Mouse (Mus musculus): ENCODE results near the gene Braf.
"Not testable (repeated sequence)": the region's sequence is repeated elsewhere in the genome, so short reads cannot be mapped to it uniquely, and the experiment has no call there.

The Braf gene

DNA sequence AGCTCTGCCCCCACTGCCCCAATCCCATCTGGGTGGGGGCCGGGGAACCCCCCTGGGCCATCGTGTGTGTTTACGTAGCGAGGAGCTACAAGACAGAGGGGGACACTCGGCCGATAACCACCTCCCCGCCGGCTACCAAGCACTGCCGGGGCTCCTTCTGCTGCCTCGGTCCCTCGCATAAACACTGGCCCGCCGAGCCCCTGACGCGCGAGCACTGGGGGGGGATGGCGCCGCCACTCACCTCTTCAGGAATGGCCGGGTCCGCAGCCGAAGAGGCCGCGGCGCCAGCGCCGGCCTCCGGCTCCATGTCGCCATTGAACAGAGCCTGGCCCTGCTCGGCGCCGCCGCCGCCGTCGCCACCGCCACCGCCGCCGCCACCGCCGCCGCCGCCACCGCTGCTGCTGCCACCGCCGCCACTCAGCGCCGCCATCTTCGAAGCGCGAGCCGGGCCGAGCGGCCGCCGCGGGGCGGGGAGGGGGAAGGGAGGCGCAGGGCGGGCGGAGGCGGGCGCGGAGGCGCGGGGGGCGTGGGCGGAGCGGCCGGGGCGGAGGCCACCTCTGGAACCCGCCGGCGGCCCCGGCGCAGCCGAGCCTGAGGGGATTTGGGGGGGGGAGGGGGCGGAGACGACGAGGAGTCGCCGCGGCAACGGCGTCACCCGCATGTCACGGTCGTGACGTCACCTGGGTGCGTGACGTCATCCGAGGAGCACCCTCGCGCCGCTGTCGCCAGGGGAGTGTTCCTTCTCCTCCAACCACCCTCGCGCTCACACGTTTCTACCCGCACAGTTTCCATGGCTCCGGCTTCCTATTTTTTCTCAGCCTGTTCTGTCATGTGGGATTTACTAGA is at the start of gene Braf:
Gene Braf, minus strand, starts transcription at position 598 of the 846 bp plus-strand sequence.
- peak; percentile 69 to 76 for DNase-seq

DNA sequence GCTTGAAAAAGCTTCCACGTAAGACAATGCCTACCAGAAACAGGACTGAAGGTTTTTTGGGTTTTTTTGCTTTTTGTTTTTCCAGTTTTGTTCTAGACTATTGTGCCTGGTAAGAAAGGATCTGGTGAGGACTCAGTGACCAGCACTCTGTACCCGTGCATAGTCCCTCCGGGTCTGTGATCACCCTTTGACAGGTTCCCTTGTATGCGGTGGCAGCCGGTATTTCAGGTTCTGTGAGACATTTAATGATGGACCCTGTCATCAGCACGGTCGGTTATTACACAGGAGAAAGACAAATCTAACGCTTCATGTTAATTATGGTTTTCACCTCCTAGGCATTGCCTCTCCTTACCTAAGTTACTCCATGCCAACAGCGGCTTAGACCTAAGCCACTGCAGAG is 49.8 kb upstream of the Braf start:
- no peak for DNase-seq

GRCm38 (mm10) chr6:39757229-39757628 is 32.0 kb upstream of the Braf start:
- DNase-seq: no peak

DNA sequence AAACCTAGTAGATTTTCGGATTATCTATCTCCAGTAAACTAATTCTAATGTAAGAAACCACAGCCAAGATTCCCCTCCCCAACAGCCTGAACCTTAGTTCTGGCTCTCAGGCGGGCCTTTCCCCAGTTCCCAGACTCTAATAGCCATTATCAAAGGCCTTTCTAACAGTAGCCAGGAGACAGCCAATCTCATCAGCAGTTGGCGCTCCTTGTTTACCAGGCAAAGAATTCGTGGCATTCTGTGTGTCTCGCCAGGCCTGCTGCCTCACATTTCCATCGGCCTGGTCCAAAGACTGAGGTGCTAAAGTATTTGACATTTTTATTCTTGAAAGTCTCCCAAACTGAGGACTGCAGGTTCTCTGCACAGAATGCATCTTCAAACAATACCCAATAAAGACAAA is 24.6 kb upstream of the Braf start:
- no peak for DNase-seq

- no peak for DNase-seq
Measured at GRCm38 (mm10) chr6:39747094-39747493, 21.8 kb upstream of the Braf start.

- DNase-seq: no peak
Measured at GRCm38 (mm10) chr6:39745456-39745855, 20.2 kb upstream of the Braf start.

DNA sequence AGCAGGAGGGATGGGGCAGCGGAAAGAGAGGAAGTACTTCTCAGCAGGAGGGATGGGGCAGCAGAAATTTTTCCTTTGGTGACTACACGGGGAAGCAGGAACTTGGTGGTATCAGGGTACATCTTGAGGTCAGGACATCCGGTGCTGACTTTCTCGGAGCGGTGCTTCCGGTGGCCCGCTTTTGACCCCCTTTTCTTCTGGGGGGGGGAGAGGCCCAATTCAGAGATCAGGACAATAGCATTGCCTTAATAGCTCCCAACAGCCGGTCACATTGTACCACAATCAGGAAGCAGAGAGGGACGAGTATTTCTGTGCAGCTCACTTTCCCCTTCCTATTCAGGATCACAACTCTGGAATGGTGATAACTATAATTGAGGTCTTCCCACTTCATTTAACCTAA is 14.4 kb upstream of the Braf start:
- not testable (repeated sequence) for DNase-seq

GRCm38 (mm10) chr6:39728095-39728494 is 2.8 kb upstream of the Braf start:
- DNase-seq: no peak

DNA sequence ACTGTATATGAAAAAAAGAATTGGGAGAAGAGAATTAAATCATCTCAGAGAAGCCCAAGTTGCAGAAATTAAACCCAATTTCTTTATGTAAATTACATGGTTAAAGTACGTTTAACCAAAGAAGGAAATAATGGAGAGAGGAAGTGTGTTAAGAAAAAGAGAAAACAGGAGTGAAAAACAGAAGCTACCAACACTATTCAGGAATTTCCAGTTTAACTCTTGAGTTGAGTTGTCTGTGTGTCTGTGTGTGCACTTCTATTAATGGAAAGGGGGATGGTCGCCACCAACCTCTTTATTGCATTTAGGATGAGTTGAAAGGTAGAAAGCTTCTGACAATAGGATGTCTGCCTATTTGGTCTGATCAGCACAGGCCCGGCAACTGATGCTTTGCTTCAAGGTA is 886 bp upstream of the Braf start:
- DNase-seq: no peak

DNA sequence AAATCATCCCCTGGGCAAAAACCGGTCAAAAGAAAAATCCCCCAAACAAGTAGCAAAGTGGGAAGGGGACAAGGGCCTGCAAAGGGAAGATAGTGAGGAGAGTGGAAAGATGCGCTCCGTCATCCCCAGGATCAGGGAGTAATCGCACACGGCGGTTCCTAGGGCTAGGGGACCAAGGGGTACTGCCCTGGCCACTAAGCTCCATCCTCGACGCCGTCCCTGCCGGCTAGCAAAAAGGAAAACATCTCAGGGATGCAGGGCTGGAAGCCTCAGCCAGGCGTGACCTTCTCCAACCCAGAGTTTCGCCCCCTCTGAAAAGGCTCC is 759 bp downstream of the Braf start:
- no peak for DNase-seq

DNA sequence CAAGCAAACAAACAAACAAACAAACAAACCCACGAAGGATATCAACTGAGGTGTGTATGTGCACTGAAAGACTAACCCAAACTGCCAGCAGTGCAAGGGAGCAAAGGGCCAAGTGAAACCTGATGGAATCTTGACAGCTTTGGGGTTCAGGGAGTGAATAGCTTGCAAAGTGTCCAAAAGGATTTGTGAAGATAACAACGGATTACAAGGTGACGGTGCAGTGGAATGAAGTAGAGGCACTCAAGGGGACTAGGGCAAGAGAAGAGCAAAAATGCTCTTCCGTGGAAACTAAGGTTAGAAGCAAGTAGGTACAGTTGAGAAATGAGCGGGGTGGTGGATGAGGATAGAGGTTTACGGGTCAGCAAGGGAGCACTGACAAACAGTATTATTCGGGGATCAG is 1.2 kb downstream of the Braf start:
- DNase-seq: no peak

- no peak for DNase-seq
Measured at GRCm38 (mm10) chr6:39718567-39718966, 6.7 kb downstream of the Braf start.

GRCm38 (mm10) chr6:39717049-39717448 is 8.2 kb downstream of the Braf start:
- DNase-seq: no peak

DNA sequence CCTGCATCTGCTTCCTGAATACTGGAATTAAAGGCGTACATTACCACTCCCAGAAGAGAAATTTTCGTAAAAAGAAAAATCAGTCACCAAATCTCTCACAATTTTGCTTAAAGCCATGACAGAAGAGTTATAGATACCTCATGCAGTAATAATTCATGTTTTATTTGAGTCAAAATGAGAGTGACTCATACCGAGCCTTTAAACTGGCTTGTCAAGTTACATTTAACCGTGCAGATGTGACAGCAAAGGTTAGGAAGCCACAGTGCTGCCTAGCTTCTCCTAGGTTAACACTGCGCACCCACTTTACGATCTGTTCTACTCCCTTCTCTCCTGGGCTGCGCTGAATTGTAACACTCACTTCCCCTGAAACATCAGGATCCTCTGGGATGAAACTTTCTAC is 10.9 kb downstream of the Braf start:
- DNase-seq: no peak

DNA sequence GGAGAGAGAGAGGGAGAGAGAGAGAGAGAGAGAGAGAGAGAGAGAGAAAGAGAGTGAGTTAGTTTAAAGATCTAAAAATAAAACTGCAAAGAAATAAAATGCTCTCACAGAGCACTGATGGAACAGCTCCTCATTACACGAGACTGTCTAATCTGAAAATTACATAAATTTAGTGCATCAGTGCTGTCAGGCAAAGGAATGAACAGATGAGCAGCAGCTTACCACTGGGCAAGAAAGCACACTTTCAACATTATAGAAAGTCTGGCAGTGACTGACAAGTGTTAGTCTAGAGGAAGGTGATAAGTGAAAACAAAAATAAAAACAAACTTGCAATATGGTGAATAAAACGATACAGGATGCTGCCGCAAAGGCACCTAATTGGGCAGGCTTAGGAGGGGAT is 11.9 kb downstream of the Braf start:
- DNase-seq: no peak

GRCm38 (mm10) chr6:39705625-39706024 is 19.6 kb downstream of the Braf start:
- no peak for DNase-seq

DNA sequence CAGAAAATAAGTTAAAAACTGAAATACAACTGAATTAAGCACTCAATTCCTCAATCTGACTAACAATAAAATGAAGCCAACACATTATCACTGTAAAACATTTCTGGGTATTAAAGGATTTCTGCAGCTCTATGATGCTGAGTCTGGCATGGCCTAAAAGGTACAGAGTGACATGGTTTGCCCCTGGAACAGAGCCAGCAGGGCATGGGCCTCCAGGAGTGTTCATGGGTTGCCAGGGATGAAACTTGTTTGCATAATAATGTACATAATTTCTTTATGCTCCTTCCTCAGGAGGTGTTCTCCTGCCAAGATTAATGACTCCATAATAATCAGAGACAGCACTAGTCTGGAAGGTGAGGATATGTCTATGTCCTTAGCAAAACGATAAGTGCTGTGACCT is 32.1 kb downstream of the Braf start:
- DNase-seq: no peak

DNA sequence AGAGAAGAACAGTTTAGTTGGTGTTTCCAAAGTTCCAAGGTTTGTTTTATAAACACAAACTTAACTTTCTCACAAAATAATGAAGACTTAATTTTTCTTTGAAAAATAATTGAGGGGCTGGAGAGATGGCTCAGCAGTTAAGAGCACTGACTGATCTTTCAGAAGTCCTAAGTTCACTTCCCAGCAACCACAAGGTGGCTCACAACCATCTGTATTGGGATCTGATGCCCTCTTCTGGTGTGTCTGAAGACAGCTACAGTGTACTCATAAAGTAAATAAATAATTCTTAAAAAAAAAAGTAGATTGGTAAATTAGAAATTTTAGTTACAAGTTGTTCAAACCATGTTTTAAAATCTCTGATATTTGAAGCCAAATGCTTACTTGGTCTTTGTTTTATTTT is 38.4 kb downstream of the Braf start:
- not testable (repeated sequence) for DNase-seq

DNA sequence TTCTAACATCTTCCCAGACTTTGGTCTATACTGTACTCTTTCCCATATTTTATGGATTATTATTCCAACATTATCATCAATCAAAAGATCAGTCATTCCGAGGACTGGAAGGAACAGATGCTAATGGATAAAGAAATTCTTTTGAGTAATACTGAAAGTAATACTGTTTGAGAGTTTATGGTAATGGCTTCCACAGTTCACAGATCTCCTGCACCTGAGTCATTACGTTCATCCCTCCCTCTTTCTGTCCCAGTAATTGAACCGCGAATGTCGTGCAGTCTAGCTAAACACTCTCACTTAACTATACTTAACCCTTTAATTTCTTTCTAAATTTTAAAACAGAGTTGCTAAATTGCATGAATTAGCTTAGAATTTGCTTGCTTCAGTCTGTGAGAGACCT is 43.5 kb downstream of the Braf start:
- DNase-seq: no peak

DNA sequence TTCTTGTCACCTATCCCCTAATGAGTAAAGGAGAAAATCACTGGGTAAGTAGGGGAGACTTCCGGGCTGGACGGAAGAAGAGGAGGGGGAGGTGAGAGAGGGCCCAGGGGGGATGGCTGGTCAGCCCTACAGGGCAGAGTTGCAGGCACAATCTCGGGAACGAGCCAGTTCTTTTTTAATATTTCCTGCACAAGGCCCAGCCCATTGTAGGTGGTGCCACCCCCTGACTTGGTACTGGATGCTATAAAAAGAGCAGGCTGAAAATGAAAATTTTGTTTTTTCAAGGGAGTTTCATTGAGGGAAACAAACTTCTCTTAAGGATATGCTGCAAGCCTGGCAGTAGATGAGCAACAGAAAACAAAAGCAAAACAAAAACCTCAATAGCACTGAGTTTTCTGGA is 44.7 kb downstream of the Braf start:
- no peak for DNase-seq

DNA sequence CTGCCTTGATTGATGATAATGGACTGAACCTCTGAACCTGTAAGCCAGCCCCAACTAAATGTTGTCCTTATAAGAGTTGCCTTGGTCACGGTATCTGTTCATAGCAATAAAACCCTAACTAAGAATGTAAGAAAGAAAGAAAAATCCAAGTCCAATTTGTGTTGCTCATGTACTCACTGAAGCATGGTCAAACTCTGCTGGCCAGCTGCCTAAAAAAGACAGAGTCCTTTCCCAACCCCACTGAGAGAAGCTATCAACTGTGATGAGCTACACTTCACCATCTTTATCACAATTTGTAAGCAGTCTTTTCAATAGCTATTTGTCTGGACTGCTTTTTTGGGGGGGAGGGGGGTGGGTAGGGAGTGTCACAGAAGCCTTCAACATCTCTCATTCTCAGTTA is 47.0 kb downstream of the Braf start:
- DNase-seq: no peak

DNA sequence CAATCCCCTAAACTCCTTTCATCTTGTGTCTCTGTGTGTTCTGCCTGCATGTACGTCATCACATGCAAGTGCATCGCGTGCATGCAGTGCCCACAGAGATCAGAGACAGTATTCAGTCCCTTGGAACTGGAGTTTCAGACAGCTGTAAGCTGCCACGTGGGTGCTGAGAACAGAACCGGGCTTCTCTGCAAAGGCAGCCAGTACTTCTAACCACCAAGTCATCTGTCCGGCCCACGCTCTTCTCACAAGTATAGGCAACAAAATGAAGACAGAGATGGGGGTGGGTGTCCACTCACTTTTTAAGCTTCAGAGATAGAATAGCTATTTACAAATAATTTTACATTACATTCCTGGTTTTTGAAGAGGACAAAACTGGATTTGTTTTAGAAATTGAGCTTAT is 50.2 kb downstream of the Braf start:
- DNase-seq: no peak

- no peak for DNase-seq
Measured at GRCm38 (mm10) chr6:39611296-39611695, 114.0 kb downstream of the Braf start.

GRCm38 (mm10) chr6:39610207-39610606 is 115.1 kb downstream of the Braf start:
- no peak for DNase-seq

- no peak for DNase-seq
Measured at GRCm38 (mm10) chr6:39607365-39607764, 117.9 kb downstream of the Braf start.

All from spleen, adult 18-20 months (tissue).